Mouse (Mus musculus): ENCODE data around the gene Gm28308.

DNA sequence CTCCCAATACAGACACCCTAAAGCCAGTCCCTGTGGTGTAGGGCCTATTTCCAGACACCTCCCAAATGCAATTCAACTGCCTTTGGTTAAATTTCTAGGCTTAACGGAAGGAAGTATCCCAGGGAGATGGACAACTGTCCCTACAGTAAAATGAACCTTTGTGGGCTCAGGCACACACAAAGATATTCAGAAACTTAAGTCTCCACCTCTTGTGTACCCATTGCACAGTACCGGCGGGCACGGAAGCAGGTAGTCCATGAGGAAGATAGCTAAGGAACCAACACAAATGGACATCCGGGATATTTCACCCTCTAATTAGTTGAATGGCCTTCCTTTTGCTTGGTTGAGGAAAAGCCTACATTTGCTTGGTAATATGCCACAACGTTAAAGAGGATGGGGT is 36.7 kb downstream of the Gm28308 start:
- TF ChIP-seq POLR2A (IDR thresholded peaks at IDR 0.05; ENCODE audit: extremely low read depth, insufficient read depth, low read length) (no peak), CTCF (IDR thresholded peaks at IDR 0.05; ENCODE audit: extremely low read depth, insufficient read depth, low read length) (no peak)
